Mouse (Mus musculus): Measurements from ENCODE around the gene Cpsf6. TPM values are rescaled to one million over a fixed set of nuclear protein-coding genes. Genes with fewer than 3 reads are reported as not detected.

Gene Cpsf6
- polyA plus RNA-seq (2012; ENCODE audit: insufficient read depth, insufficient read length, missing spikeins), result 57.9 and 60.2 TPM in 2 replicates

DNA sequence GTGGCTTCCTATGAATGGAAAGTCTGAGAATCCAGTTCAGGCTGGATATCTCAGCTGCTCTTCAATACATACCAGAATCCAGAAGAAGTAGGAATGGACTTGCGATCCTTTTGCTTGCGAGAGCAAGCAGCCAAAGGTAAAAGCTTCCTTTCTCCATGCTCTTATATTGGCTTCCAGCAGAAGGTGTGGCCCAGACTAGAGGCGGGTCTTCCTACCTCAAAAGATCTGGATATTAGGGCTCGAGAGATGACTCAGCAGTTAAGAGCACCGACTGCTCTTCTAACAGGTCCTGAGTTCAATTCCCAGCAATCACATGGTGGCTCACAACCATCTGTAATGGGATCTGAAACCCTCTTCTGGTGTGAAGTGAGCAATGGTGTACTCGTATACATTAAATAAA, at the start of gene Cpsf6:
Gene Cpsf6 (minus strand): TSS at position 108 of the 400 bp plus-strand sequence.
- TF ChIP-seq CTCF (IDR thresholded peaks at IDR 0.05; ENCODE audit: low read depth, low read length) (no peak), POLR2A (IDR thresholded peaks at IDR 0.05; ENCODE audit: borderline replicate concordance, low read depth, low read length) (no peak)
- H3K4me1 ChIP-seq (ENCODE audit: control insufficient read depth, insufficient read depth, low read length), result peaks cover 4% of the 10 kb centered on the region
- no peak within 1 kb of the TSS for H3K4me3 ChIP-seq (ENCODE audit: insufficient read depth, low read length)
- H3K27ac ChIP-seq (ENCODE audit: insufficient read depth, low read depth, low read length), result no peak within 1 kb of the TSS

DNA sequence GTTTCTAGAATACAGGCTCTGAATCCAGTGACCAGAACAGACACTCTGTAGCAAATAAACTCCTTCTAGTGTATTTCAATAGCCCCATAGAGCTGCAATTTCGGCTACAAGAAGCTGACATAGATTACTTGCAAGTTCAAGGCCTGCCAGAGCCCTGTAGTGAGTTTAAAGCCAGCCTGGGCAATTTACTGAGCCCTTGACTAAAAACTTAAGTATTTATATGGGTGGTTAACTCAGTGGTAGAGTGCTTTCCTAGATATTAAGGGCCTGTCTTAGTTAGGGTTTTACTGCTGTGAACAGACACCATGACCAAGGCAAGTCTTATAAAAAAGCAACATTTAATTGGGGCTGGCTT, 46.8 kb upstream of the Cpsf6 start:
- H3K27ac ChIP-seq (ENCODE audit: insufficient read depth, low read depth, low read length), result no peak overlapping the region
- H3K4me3 ChIP-seq (ENCODE audit: insufficient read depth, low read length), result no peak overlapping the region
- no peak for TF ChIP-seq POLR2A (IDR thresholded peaks at IDR 0.05; ENCODE audit: borderline replicate concordance, low read depth, low read length)
- TF ChIP-seq CTCF (IDR thresholded peaks at IDR 0.05; ENCODE audit: low read depth, low read length), result no peak
- no peaks in the 10 kb centered on the region for H3K4me1 ChIP-seq (ENCODE audit: control insufficient read depth, insufficient read depth, low read length)

DNA sequence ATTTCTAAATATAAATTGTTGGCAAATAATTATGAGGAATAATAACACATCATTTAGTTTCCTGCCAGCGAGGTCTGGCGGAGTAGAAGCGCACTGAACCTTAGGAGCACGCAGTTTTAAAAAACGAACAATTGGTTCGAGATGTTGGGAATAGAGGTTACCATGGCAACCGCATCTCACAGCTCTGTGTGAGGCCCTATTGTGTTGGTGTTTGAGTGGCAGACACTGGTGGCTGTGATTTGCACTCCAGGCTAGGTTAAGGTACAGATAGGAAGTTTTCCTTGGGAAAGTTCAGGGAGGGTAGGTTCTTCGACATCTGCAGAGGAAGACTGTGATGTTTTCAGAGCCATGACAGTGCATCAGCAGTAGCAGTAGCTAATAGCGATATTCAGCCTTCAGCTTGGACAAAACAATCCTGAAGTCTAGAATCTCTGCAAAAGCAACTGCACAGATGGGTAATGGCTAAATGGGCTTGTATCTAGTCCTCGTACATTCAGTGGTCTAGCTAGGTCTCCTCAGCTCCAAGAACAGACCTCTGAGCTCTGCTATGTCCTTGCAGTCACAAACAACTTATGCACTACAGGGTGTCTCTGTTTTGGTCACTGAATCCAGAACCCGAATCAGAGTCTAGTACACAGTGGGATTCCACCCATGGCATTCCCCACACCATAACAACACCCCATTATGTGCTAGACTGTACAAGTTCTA, 46.2 kb upstream of the Cpsf6 start:
- no peak overlapping the region for H3K4me3 ChIP-seq (ENCODE audit: insufficient read depth, low read length)
- TF ChIP-seq POLR2A (IDR thresholded peaks at IDR 0.05; ENCODE audit: borderline replicate concordance, low read depth, low read length) (no peak), CTCF (IDR thresholded peaks at IDR 0.05; ENCODE audit: low read depth, low read length) (no peak)
- no peak overlapping the region for H3K27ac ChIP-seq (ENCODE audit: insufficient read depth, low read depth, low read length)

DNA sequence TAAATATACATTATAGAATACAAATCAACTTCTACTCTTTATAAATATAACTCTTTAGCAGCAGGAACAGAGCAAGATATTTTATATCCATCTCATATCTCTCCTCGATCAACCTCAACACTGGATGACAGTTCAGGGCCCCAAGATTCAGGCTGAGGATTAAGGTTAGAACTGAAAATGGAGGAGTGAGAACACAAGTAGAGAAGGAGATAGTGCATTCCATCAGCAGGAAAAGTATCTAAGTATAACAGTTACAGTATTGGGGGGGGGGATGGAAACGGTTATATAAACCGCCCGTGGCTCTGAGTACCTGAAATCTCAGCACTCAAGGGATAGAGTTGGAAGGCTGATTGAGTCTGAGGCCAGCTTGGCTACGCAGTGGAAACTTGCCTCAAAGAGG, 45.2 kb upstream of the Cpsf6 start:
- no peaks in the 10 kb centered on the region for H3K4me1 ChIP-seq (ENCODE audit: control insufficient read depth, insufficient read depth, low read length)
- H3K27ac ChIP-seq (ENCODE audit: insufficient read depth, low read depth, low read length), result no peak overlapping the region
- TF ChIP-seq POLR2A (IDR thresholded peaks at IDR 0.05; ENCODE audit: borderline replicate concordance, low read depth, low read length) (no peak), CTCF (IDR thresholded peaks at IDR 0.05; ENCODE audit: low read depth, low read length) (no peak)
- no peak overlapping the region for H3K4me3 ChIP-seq (ENCODE audit: insufficient read depth, low read length)

More for the DNA sequence above, 46.2 kb upstream of the Cpsf6 start:
- H3K4me1 ChIP-seq (ENCODE audit: control insufficient read depth, insufficient read depth, low read length), result no peaks in the 10 kb centered on the region

DNA sequence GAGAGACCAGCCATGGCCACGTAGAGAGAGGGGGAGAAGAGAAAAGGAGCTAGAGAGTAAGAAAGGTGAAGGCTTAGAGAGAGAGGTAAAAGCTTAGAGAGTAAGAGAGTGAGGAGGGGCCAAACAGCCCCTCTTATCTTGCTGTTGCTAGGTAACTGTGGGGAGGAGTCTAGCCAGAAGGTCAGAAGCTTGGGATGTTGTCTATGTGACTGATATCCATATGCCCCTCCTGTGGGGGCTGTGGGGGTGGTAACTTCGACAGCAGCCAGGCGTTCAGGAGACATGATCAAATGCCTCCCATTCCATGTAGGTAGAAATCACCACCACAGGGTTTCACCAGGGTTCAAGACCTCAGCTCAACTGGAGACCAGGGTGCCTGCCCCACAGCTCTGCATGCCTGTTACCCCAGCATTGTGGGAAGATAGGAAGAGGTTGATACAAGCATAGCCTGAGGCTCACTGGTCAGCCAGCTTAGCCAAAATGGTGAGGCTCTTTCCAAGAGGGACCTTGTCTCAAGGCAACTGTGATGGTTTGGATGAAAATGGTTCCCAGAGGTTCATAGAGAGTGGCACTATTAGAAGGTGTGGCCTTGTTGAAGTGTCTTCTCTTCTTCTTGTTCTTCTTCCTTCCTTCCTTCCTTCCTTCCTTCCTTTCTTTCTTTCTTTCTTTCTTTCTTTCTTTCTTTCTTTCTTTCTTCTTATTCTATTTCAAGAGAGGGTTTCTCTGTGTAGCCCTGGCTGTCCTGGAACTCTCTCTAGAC, 44.5 kb upstream of the Cpsf6 start:
- Histone ChIP-seq H3K27ac (ENCODE audit: insufficient read depth, low read depth, low read length) (no peak overlapping the region), H3K4me1 (ENCODE audit: control insufficient read depth, insufficient read depth, low read length) (peaks cover 2% of the 10 kb centered on the region; the same call in 1 of the 2 replicates), H3K4me3 (ENCODE audit: insufficient read depth, low read length) (no peak overlapping the region)
- no peak for TF ChIP-seq CTCF (IDR thresholded peaks at IDR 0.05; ENCODE audit: low read depth, low read length)
- no peak for TF ChIP-seq POLR2A (IDR thresholded peaks at IDR 0.05; ENCODE audit: borderline replicate concordance, low read depth, low read length)

DNA sequence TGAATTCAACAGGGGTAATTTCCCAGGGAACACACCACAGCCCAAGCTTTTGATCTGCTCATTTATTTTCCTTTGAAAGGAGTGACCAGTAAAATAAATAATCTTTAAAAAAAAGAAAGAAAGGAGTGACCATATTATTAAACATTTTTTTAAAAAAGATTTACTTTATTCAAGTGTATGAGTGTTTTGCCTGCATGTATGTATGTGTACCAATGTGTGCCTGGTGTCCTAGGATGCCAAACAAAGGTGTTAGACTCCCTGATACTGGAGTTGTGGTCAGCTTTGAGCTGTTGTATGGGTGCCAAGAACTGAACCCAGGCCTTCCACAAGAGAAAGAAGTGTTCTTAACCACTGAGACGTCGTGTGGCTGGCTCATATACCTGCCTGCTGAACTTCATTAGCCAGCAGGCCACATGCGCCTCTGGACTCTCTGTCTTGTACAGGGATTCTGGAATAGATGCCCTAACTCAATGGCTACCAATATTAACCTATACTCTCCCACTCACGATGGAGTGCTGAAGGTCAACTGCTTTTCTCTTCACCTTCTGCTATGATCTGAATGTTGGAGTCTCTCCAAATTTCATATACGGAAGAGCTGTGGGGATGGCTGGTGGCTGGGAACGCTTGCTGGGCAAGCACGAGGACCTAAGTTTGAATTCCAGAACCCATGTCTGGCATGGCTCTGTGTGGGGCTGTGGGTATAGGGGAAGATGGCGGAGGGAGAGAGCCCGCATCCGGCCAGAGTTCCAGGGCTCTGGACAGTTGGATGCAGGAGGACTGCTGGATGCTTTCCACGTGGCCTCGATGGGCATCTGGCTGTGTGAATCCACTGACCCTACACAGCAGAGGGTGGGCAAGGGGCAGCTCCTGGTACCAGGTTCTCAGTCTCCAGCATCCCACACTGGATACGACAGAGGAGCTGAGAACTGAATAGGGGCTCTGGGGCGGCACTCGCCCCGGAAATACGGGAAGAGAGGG, 43.5 kb upstream of the Cpsf6 start:
- H3K4me3 ChIP-seq (ENCODE audit: insufficient read depth, low read length), result no peak overlapping the region
- no peak overlapping the region for H3K27ac ChIP-seq (ENCODE audit: insufficient read depth, low read depth, low read length)
- TF ChIP-seq CTCF (IDR thresholded peaks at IDR 0.05; ENCODE audit: low read depth, low read length), result no peak
- TF ChIP-seq POLR2A (IDR thresholded peaks at IDR 0.05; ENCODE audit: borderline replicate concordance, low read depth, low read length), result no peak
- H3K4me1 ChIP-seq (ENCODE audit: control insufficient read depth, insufficient read depth, low read length), result peaks cover 2% of the 10 kb centered on the region; the same call in 1 of the 2 replicates

DNA sequence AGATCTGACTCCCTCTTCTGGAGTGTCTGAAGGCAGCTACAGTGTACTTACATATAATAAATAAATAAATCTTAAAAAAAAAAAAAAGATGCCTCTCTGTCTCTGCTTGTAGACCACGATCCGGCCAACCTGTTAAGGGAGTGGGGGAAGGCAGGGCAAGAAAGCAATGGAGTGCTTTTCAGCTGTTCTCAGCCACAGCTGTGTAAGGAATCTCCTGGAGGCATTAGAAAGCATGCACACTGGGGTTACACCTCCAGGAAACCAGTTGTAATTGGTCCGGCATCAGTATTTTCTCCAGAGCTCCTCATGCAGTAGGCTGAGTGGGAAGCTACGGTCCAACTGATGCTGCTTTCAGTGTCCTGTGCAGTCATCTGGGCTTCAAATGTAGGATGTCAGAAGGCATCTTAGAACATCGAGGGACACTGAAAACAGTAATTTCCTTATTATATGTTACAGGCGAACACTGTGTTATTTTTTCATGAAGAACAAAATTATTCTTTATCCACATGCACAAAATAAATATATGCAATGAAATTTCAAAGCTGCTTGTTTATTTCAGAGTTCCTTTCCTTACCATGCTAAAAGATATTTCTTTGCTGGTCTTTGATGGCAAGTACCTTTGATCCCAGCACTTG, 42.5 kb upstream of the Cpsf6 start:
- no peak overlapping the region for H3K27ac ChIP-seq (ENCODE audit: insufficient read depth, low read depth, low read length)
- H3K4me3 ChIP-seq (ENCODE audit: insufficient read depth, low read length), result no peak overlapping the region
- peaks cover 2% of the 10 kb centered on the region; the same call in 1 of the 2 replicates for H3K4me1 ChIP-seq (ENCODE audit: control insufficient read depth, insufficient read depth, low read length)
- TF ChIP-seq CTCF (IDR thresholded peaks at IDR 0.05; ENCODE audit: low read depth, low read length) (no peak), POLR2A (IDR thresholded peaks at IDR 0.05; ENCODE audit: borderline replicate concordance, low read depth, low read length) (no peak)

DNA sequence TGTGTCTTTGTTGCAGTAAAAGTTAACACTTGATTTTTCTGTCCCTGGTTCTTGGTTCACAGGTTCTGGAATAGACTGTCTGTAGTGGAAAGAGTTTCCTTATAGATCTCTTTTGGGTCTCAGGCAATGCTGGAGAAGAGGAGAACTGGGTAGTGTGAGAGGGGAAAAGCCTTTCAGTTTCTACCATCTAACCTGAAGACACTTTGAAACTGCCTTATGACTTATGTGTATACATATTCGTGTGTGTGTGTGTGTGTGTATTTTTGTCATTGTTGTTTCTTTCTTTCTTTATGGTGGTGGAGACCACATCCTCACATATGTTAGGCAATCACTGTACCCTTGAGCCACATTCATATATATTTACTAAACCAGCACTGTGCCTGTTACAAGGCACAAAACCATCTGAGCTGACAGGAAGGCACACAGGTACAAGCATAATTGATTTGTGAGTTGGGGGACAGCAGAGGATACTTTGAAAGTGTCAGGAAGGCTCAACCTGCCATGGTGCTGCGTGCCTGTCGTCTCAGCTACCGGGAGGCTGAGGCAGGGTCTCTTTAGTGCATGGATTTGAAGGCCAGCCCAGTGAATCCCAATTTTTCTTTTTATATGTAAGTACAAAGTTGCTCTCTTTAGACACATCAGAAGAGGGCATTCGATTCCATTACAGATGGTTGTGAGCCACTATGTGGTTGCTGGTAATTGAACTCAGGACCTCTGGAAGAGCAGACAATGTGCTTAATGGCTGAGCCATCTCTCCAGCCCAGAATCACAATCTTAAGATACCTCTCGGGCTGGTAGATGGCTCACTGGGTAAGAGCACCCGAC, 41.7 kb upstream of the Cpsf6 start:
- no peak for TF ChIP-seq POLR2A (IDR thresholded peaks at IDR 0.05; ENCODE audit: borderline replicate concordance, low read depth, low read length)
- no peak for TF ChIP-seq CTCF (IDR thresholded peaks at IDR 0.05; ENCODE audit: low read depth, low read length)
- H3K27ac ChIP-seq (ENCODE audit: insufficient read depth, low read depth, low read length), result no peak overlapping the region
- peaks cover 5% of the 10 kb centered on the region for H3K4me1 ChIP-seq (ENCODE audit: control insufficient read depth, insufficient read depth, low read length)
- H3K4me3 ChIP-seq (ENCODE audit: insufficient read depth, low read length), result no peak overlapping the region

Data from bone marrow macrophage, adult 2 months (primary cell).